Mouse (Mus musculus): ENCODE results near the gene Tusc2.
A peak's percentile ranks its signal among the peaks of the same experiment; 100 is the strongest.
"Not testable (repeated sequence)": the region's sequence is repeated elsewhere in the genome, so short reads cannot be mapped to it uniquely, and the experiment has no call there.

Gene Tusc2

GRCm38 (mm10) chr9:107545602-107546001 is 17.5 kb upstream of the Tusc2 start:
- peak; percentile 79 for DNase-seq

- no peak for DNase-seq
These were observed 16.0 kb upstream of the Tusc2 start, which contains the start of gene Zmynd10 for GRCm38 (mm10) chr9:107547026-107547425. Gene Zmynd10 (plus strand): TSS chr9:107547298.

- DNase-seq = no peak
These were observed 15.1 kb upstream of the Tusc2 start for GRCm38 (mm10) chr9:107547957-107548356.

- no peak for DNase-seq
These were observed 14.2 kb upstream of the Tusc2 start for GRCm38 (mm10) chr9:107548820-107549219.

GRCm38 (mm10) chr9:107549297-107550074 is 13.6 kb upstream of the Tusc2 start:
- DNase-seq = no peak

- no peak for DNase-seq
These were observed 12.5 kb upstream of the Tusc2 start for GRCm38 (mm10) chr9:107550491-107551116.

- no peak for DNase-seq
These were observed 11.8 kb upstream of the Tusc2 start, which contains the start of gene Rassf1 for GRCm38 (mm10) chr9:107551117-107551889. Gene Rassf1 (plus strand): TSS chr9:107551555.

- no peak for DNase-seq
These were observed 11.1 kb upstream of the Tusc2 start for GRCm38 (mm10) chr9:107551890-107552355.

- no peak for DNase-seq
These were observed 10.2 kb upstream of the Tusc2 start for GRCm38 (mm10) chr9:107552690-107553393.

- DNase-seq = no peak
These were observed 9.3 kb upstream of the Tusc2 start for GRCm38 (mm10) chr9:107553541-107554318.

- peak; percentile 92 for DNase-seq
These were observed 8.7 kb upstream of the Tusc2 start for GRCm38 (mm10) chr9:107554319-107554825.

GRCm38 (mm10) chr9:107555031-107555457 is 8.0 kb upstream of the Tusc2 start:
- no peak for DNase-seq

GRCm38 (mm10) chr9:107555701-107556100 is 7.4 kb upstream of the Tusc2 start:
- DNase-seq = no peak

GRCm38 (mm10) chr9:107556346-107556745 is 6.7 kb upstream of the Tusc2 start:
- no peak for DNase-seq

- DNase-seq = not testable (repeated sequence)
These were observed 2.5 kb downstream of the Tusc2 start for GRCm38 (mm10) chr9:107565556-107565955.

GRCm38 (mm10) chr9:107566041-107566709 is 3.1 kb downstream of the Tusc2 start:
- peak; percentile 74 for DNase-seq

- DNase-seq = no peak
These were observed 3.8 kb downstream of the Tusc2 start for GRCm38 (mm10) chr9:107566855-107567254.

- no peak for DNase-seq
These were observed 4.8 kb downstream of the Tusc2 start, which contains the start of gene Hyal2 for GRCm38 (mm10) chr9:107567702-107568319. Gene Hyal2 (plus strand): TSS chr9:107567945.

GRCm38 (mm10) chr9:107568331-107569261 is 5.5 kb downstream of the Tusc2 start:
- DNase-seq = peak; percentile 77
